Mouse (Mus musculus): Measurements from ENCODE around the gene Ldha.

Gene Ldha

GRCm38 (mm10) chr7:46838104-46838671, 3.1 kb upstream of the Ldha start:
- in situ Hi-C loops (cut with MseI, MboI): no loop called here

GRCm38 (mm10) chr7:46838891-46839302, 2.4 kb upstream of the Ldha start:
- in situ Hi-C loops (cut with MseI, MboI): no loop called here

- in situ Hi-C loops (cut with MseI, MboI): no loop called here
Measured at GRCm38 (mm10) chr7:46839446-46839845, 1.8 kb upstream of the Ldha start.

GRCm38 (mm10) chr7:46839861-46840260, 1.4 kb upstream of the Ldha start:
- in situ Hi-C loops (cut with MseI, MboI): no loop called here

- in situ Hi-C loops (cut with MseI, MboI): no loop called here
Measured at GRCm38 (mm10) chr7:46840326-46840725, 949 bp upstream of the Ldha start.

GRCm38 (mm10) chr7:46842278-46842677, 1.0 kb downstream of the Ldha start:
- in situ Hi-C loops (cut with MseI, MboI): no loop called here

- in situ Hi-C loops (cut with MseI, MboI): no loop called here
Measured at GRCm38 (mm10) chr7:46843576-46843975, 2.3 kb downstream of the Ldha start.

GRCm38 (mm10) chr7:46845211-46845977, 4.1 kb downstream of the Ldha start:
- in situ Hi-C loops (cut with MseI, MboI): no loop called here

GRCm38 (mm10) chr7:46845978-46846485, 4.8 kb downstream of the Ldha start:
- in situ Hi-C loops (cut with MseI, MboI): no loop called here

GRCm38 (mm10) chr7:46846486-46847244, 5.4 kb downstream of the Ldha start:
- in situ Hi-C loops (cut with MseI, MboI): no loop called here

- in situ Hi-C loops (cut with MseI, MboI): no loop called here
Measured at GRCm38 (mm10) chr7:46849287-46849686, 8.0 kb downstream of the Ldha start.

- in situ Hi-C loops (cut with MseI, MboI): no loop called here
Measured at GRCm38 (mm10) chr7:46851026-46851425, 9.8 kb downstream of the Ldha start.

- in situ Hi-C loops (cut with MseI, MboI): no loop called here
Measured at GRCm38 (mm10) chr7:46852666-46853065, 11.4 kb downstream of the Ldha start.

- in situ Hi-C loops (cut with MseI, MboI): no loop called here
Measured at GRCm38 (mm10) chr7:46853365-46853764, 12.1 kb downstream of the Ldha start.

- in situ Hi-C loops (cut with MseI, MboI): no loop called here
Measured at GRCm38 (mm10) chr7:46855866-46856560, 14.7 kb downstream of the Ldha start.

- in situ Hi-C loops (cut with MseI, MboI): no loop called here
Measured at GRCm38 (mm10) chr7:46857436-46857835, 16.2 kb downstream of the Ldha start.

GRCm38 (mm10) chr7:46859031-46859430, 17.8 kb downstream of the Ldha start:
- in situ Hi-C loops (cut with MseI, MboI): no loop called here

- in situ Hi-C loops (cut with MseI, MboI): no loop called here
Measured at GRCm38 (mm10) chr7:46860996-46861395, 19.7 kb downstream of the Ldha start, which contains the start of gene Ldhc. Gene Ldhc (plus strand): TSS chr7:46861203.

GRCm38 (mm10) chr7:46871988-46872387, 30.7 kb downstream of the Ldha start:
- in situ Hi-C loops (cut with MseI, MboI): no loop called here

- in situ Hi-C loops (cut with MseI, MboI): no loop called here
Measured at GRCm38 (mm10) chr7:46876841-46877240, 35.6 kb downstream of the Ldha start.

- in situ Hi-C loops (cut with MseI, MboI): no loop called here
Measured at GRCm38 (mm10) chr7:46877255-46877654, 36.0 kb downstream of the Ldha start.

- in situ Hi-C loops (cut with MseI, MboI): no loop called here
Measured at GRCm38 (mm10) chr7:46879851-46880250, 38.6 kb downstream of the Ldha start.
